Mouse (Mus musculus) hindbrain, embryonic 12.5 days (tissue): ENCODE measurements at regions not wholly inside any gene's neighbourhood (a gene's known extent, or its start where the extent isn't known, plus 50 kb on each side); places are given as distances from the start of the nearest gene placed in this dataset.

Source experiments
- ATAC-seq: fragments of 200-750 bp; cut with Nextera tagmentation; 2 replicates; pipeline ENCODE4 v1.8.0; 2017; ENCODE audit warnings: moderate TSS enrichment; ENCODE audit not compliant: low FRiP score
- H3K27ac ChIP-seq: fragments of 300-500 bp; sonication (generic); 2 replicates; pipeline ENCODE4 v1.5.1; 2016; ENCODE audit warnings: mild to moderate bottlenecking
- H3K27me3 ChIP-seq: fragments of 300-500 bp; sonication (generic); 2 replicates; pipeline ENCODE4 v1.6.1; 2016; ENCODE audit warnings: mild to moderate bottlenecking
- H3K36me3 ChIP-seq: fragments of 300-500 bp; sonication (generic); 2 replicates; pipeline ENCODE4 v1.6.1; 2016; ENCODE audit warnings: mild to moderate bottlenecking
- H3K4me1 ChIP-seq: fragments of 300-500 bp; sonication (generic); 2 replicates; pipeline ENCODE4 v1.6.1; 2016
- H3K4me2 ChIP-seq: fragments of 300-500 bp; sonication (generic); replicated peaks from 2 replicates; pipeline ENCODE4 v1.6.1; 2016; ENCODE audit warnings: mild to moderate bottlenecking
- H3K4me3 ChIP-seq: fragments of 300-500 bp; sonication (generic); 2 replicates; pipeline ENCODE4 v1.5.1; 2016; ENCODE audit warnings: mild to moderate bottlenecking
- H3K9ac ChIP-seq: fragments of 300-500 bp; sonication (generic); 2 replicates; pipeline ENCODE4 v1.6.1; 2016; ENCODE audit warnings: mild to moderate bottlenecking, moderate library complexity
- H3K9me3 ChIP-seq: fragments of 300-500 bp; sonication (generic); replicated peaks from 2 replicates; pipeline ENCODE4 v1.6.1; 2016; ENCODE audit warnings: mild to moderate bottlenecking
- WGBS: fragments of 180-500 bp; shearing (Covaris S2); methylation state at CpG from one replicate; pipeline ENCODE4 v1.1.7; 2016; 5-methylcytosine and 5-hydroxymethylcytosine counted together

DNA sequence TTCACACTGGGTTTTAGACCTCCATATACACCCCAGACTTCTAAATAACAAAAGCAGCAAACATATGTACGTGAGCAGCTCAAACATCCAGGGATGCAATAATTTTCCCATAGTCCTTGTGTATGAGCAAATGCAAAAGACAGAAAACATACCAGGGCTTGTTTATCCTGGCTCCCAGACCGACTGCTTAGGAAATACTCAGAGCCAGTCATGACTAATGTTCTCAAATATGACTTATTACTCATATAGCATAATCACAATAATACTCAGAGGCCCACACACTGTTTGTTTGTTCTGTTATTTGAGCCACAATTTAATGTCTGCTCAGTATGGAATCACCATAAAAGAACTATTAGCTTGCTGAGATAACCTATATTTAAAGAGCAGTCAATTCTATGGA, 91.8 kb upstream of the Dusp10 start:
- no peak overlapping the region for H3K27ac ChIP-seq
- H3K27me3 ChIP-seq = no peaks in the 10 kb centered on the region
- H3K4me3 ChIP-seq = no peak overlapping the region
- no peaks in the 10 kb centered on the region for H3K36me3 ChIP-seq
- H3K4me1 ChIP-seq = no peaks in the 10 kb centered on the region
- H3K9me3 ChIP-seq = 0 out of 2 replicates have a peak, but pooled peaks cover 5% of the 10 kb centered on the region
- no peak overlapping the region for H3K4me2 ChIP-seq
- no peak overlapping the region for H3K9ac ChIP-seq
- no peak for ATAC-seq
- WGBS = 80% methylated on average over 2 of the region's 2 CpGs

DNA sequence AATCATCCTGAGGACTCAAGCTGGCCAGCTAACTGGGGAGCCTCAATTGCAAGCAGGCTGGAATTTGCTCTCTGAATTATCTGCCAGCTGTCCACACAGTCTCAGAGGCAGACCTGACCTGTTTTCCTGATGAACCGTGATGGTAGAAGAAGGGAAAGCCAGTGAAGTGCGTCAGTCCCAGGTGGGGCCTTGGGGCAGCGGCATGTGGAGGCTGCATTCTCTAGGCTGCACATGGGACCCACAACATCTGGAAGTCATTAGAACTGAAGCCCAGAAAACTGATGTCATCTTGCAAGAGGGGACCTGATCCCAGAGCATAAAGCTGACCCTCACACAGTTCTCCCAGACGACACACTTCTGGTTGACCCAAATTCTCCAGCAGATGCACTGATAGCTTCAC, 84.6 kb upstream of the Dusp10 start:
- Histone ChIP-seq H3K9ac (no peak overlapping the region), H3K27me3 (no peaks in the 10 kb centered on the region), H3K4me2 (no peak overlapping the region), H3K4me3 (no peak overlapping the region), H3K4me1 (no peaks in the 10 kb centered on the region), H3K9me3 (no peaks in the 10 kb centered on the region), H3K27ac (no peak overlapping the region), H3K36me3 (no peaks in the 10 kb centered on the region)
- 75% methylated on average over 4 of the region's 4 CpGs for WGBS
- ATAC-seq = no peak

DNA sequence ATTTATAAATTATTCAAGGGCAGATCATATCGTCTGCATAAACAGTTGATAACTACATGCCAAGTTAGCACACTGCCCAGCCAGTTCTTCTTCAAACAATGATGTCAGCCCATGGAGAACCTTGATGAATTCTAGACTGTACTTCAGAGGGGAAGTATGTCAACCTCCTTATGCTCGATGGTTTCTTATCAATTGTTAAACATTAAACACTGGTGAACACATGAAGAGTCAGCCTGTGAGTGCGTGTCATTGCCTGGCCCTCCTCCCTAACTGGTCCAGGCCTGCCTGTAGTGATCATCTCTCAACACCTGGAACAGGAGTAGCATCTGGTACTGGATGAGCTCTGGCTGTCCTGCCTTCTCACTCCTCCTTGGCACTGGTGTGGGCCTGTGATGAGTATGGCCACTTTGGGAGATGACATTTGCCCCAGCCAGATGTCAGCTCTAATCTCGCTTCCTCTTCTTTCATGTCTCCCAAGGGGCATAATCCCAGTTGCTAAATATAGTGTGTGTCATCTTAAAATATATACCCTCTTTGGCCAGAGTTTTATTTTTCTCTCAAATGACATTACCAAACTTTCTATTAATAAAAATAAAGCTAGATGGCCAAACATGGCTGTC, 82.6 kb upstream of the Dusp10 start:
- H3K4me1 ChIP-seq = no peaks in the 10 kb centered on the region
- no peak overlapping the region for H3K27ac ChIP-seq
- H3K4me3 ChIP-seq = no peak overlapping the region
- no peaks in the 10 kb centered on the region for H3K9me3 ChIP-seq
- ATAC-seq = no peak
- no peaks in the 10 kb centered on the region for H3K36me3 ChIP-seq
- no peak overlapping the region for H3K9ac ChIP-seq
- no peaks in the 10 kb centered on the region for H3K27me3 ChIP-seq
- WGBS = 85% methylated on average over 4 of the region's 4 CpGs
- no peak overlapping the region for H3K4me2 ChIP-seq

DNA sequence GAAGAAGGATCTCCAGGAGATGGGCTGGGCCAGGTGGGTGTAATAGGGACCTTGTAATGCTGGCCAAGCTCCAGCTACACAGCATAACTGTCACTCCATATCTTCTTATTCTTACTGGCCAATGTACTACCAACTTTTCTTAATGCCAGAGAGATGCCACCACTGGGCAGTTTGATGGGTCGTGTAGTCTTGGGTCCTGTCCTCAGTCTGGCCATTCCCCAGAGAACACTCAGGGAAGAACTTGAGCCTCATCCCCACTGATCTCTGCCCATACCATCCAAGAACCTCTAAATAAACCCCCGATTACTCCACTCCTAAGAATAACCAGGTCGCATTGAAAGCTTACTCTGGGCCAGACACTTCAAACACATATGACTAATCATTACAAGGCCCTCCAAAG, 82.0 kb upstream of the Dusp10 start:
- Histone ChIP-seq H3K4me2 (no peak overlapping the region), H3K9me3 (no peaks in the 10 kb centered on the region), H3K4me1 (no peaks in the 10 kb centered on the region), H3K36me3 (no peaks in the 10 kb centered on the region), H3K4me3 (no peak overlapping the region), H3K27ac (no peak overlapping the region), H3K9ac (no peak overlapping the region), H3K27me3 (no peaks in the 10 kb centered on the region)
- no peak for ATAC-seq
- 70% methylated on average over 3 of the region's 3 CpGs for WGBS

DNA sequence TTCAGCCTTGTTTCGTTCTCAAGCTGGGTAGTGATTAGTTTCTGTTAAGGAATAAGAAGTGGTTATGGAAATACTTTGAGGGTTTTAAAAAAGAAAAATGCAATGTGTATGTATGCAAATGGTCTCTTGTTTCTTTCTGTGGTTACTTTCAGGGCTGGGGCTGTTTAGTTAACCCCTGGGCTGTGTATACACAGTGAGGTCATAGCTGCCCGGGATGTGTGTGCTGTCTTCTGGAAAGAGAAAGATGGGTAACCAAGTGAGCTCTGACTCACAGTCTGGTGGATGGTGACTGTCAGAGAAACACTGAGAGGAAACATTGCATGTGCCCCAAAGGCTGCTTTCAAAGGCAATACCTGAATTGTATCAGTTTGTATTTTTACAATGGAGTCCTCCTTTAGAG, 79.3 kb upstream of the Dusp10 start:
- Histone ChIP-seq H3K9ac (no peak overlapping the region), H3K27ac (no peak overlapping the region), H3K9me3 (no peaks in the 10 kb centered on the region), H3K36me3 (no peaks in the 10 kb centered on the region), H3K4me3 (no peak overlapping the region), H3K4me2 (no peak overlapping the region), H3K4me1 (no peaks in the 10 kb centered on the region), H3K27me3 (no peaks in the 10 kb centered on the region)
- WGBS = 75% methylated on average over 2 of the region's 2 CpGs
- no peak for ATAC-seq

GRCm38 (mm10) chr1:183937166-183937565, 75.9 kb upstream of the Dusp10 start:
- H3K36me3 ChIP-seq = no peaks in the 10 kb centered on the region
- 91% methylated on average over 11 of the region's 11 CpGs for WGBS
- H3K4me3 ChIP-seq = no peak overlapping the region
- no peak overlapping the region for H3K9ac ChIP-seq
- no peak overlapping the region for H3K4me2 ChIP-seq
- no peak overlapping the region for H3K27ac ChIP-seq
- ATAC-seq = no peak
- no peaks in the 10 kb centered on the region for H3K27me3 ChIP-seq
- H3K4me1 ChIP-seq = no peaks in the 10 kb centered on the region
- H3K9me3 ChIP-seq = no peaks in the 10 kb centered on the region

- H3K27me3 ChIP-seq = no peaks in the 10 kb centered on the region
- H3K9me3 ChIP-seq = no peaks in the 10 kb centered on the region
- no peak overlapping the region for H3K9ac ChIP-seq
- 87% methylated on average over 6 of the region's 6 CpGs for WGBS
- H3K4me2 ChIP-seq = no peak overlapping the region
- H3K27ac ChIP-seq = no peak overlapping the region
- H3K4me1 ChIP-seq = no peaks in the 10 kb centered on the region
- H3K36me3 ChIP-seq = no peaks in the 10 kb centered on the region
- no peak overlapping the region for H3K4me3 ChIP-seq
- no peak for ATAC-seq
Observed at GRCm38 (mm10) chr1:183938361-183938760, 74.7 kb upstream of the Dusp10 start.

- WGBS = 90% methylated on average over 2 of the region's 2 CpGs
- Histone ChIP-seq H3K4me1 (no peaks in the 10 kb centered on the region), H3K9me3 (no peaks in the 10 kb centered on the region), H3K9ac (no peak overlapping the region), H3K4me3 (no peak overlapping the region), H3K27ac (no peak overlapping the region), H3K27me3 (no peaks in the 10 kb centered on the region), H3K36me3 (no peaks in the 10 kb centered on the region), H3K4me2 (no peak overlapping the region)
- no peak for ATAC-seq
Observed at GRCm38 (mm10) chr1:183940706-183941105, 72.4 kb upstream of the Dusp10 start.

GRCm38 (mm10) chr1:183946241-183946640, 66.9 kb upstream of the Dusp10 start:
- H3K36me3 ChIP-seq = no peaks in the 10 kb centered on the region
- no peaks in the 10 kb centered on the region for H3K9me3 ChIP-seq
- H3K9ac ChIP-seq = no peak overlapping the region
- no peaks in the 10 kb centered on the region for H3K4me1 ChIP-seq
- no peak overlapping the region for H3K4me3 ChIP-seq
- H3K4me2 ChIP-seq = no peak overlapping the region
- ATAC-seq = no peak
- WGBS = 88% methylated on average over 8 of the region's 8 CpGs
- no peaks in the 10 kb centered on the region for H3K27me3 ChIP-seq
- no peak overlapping the region for H3K27ac ChIP-seq

- Histone ChIP-seq H3K4me2 (no peak overlapping the region), H3K27ac (no peak overlapping the region), H3K36me3 (no peaks in the 10 kb centered on the region), H3K4me3 (no peak overlapping the region), H3K9me3 (no peaks in the 10 kb centered on the region), H3K4me1 (no peaks in the 10 kb centered on the region), H3K27me3 (no peaks in the 10 kb centered on the region), H3K9ac (no peak overlapping the region)
- no peak for ATAC-seq
- WGBS = 78% methylated on average over 5 of the region's 5 CpGs
Observed at GRCm38 (mm10) chr1:183947066-183947465, 66.0 kb upstream of the Dusp10 start.

DNA sequence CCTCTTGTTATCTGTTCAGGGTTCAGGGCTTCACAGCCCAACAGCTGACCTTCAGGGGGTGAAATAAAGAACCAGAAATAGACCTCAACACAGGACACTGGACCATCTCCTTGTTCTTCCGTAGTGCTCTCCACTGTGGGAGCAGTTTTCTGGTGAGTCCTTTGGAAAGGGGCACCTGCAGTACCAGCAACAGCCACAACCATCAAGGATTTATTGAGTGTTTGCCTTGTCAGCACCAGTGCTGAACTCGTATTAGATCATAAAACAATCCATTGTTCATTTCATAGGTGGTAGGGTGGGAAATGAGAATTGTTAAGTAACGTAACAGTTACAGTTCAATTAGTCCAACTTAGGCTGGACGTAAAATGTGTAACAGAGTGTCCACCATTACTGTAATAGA, 63.9 kb upstream of the Dusp10 start:
- H3K36me3 ChIP-seq = no peaks in the 10 kb centered on the region
- 91% methylated on average over 4 of the region's 4 CpGs for WGBS
- H3K9ac ChIP-seq = no peak overlapping the region
- no peak for ATAC-seq
- H3K4me1 ChIP-seq = no peaks in the 10 kb centered on the region
- H3K4me2 ChIP-seq = no peak overlapping the region
- H3K27me3 ChIP-seq = no peaks in the 10 kb centered on the region
- no peak overlapping the region for H3K4me3 ChIP-seq
- no peaks in the 10 kb centered on the region for H3K9me3 ChIP-seq
- H3K27ac ChIP-seq = no peak overlapping the region

DNA sequence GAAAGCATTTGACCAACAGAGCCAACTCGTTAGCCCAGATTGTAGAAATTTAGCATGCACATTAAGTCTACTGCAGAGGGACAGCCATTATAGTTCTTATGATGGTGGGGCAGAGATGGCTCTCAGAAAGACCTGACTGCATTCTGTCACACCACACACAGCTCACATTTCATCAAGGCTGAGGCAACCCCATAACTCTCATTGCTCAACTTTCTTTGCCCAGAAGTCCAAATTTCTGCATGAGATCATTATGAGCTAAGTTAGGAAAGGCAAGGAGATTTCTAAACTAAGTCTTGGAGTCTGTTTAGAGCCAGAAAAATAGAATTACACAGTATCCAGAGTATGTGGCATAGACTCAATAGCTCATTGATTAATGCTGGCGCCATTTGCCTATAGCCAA, 59.0 kb upstream of the Dusp10 start:
- no peaks in the 10 kb centered on the region for H3K4me1 ChIP-seq
- H3K36me3 ChIP-seq = no peaks in the 10 kb centered on the region
- no peak for ATAC-seq
- H3K9ac ChIP-seq = no peak overlapping the region
- no peak overlapping the region for H3K27ac ChIP-seq
- H3K9me3 ChIP-seq = no peaks in the 10 kb centered on the region
- H3K4me2 ChIP-seq = no peak overlapping the region
- no peaks in the 10 kb centered on the region for H3K27me3 ChIP-seq
- H3K4me3 ChIP-seq = no peak overlapping the region
- 97% methylated on average over 2 of the region's 2 CpGs for WGBS

GRCm38 (mm10) chr1:183956391-183956790, 56.7 kb upstream of the Dusp10 start:
- H3K9ac ChIP-seq = no peak overlapping the region

More at GRCm38 (mm10) chr1:183956391-183956790, 56.7 kb upstream of the Dusp10 start:
- no peaks in the 10 kb centered on the region for H3K36me3 ChIP-seq
- H3K4me1 ChIP-seq = no peaks in the 10 kb centered on the region
- WGBS = 78% methylated on average over 3 of the region's 3 CpGs
- ATAC-seq = no peak
- no peaks in the 10 kb centered on the region for H3K27me3 ChIP-seq
- no peaks in the 10 kb centered on the region for H3K9me3 ChIP-seq
- H3K4me3 ChIP-seq = no peak overlapping the region
- no peak overlapping the region for H3K27ac ChIP-seq
- H3K4me2 ChIP-seq = no peak overlapping the region
